Comparison of ENCODE assay signal across 20 mouse cellular contexts in the genomic region with DNA sequence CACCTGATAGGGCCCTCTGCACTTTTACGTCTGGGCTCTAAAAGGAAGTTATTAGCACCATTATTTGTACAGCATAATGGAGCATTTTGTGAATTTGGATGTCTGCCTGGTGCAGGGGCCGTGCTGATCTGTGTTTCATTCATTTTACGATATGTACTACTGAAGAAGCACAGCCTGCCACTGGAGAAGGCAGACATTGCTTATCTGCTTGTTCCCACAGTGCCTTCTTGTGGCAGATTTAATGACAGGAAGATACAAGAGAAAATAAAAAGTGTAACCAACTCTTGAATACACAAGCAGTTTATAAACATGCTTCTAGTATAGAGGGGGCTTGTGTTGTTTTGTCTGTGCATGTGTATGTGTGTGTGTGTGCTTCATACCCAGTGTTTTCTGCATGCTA. TPM values are rescaled to one million over a fixed set of nuclear protein-coding genes. Genes with fewer than 3 reads are reported as not detected.
DNase-seq lines count a peak whose midpoint lies in the region; ATAC-seq and TF ChIP-seq lines count a peak whose summit lies in the region.
"Had no signal": no experiment of that assay in that cellular context is flagged by ENCODE, and none has a peak within 500 bp of the region (broad histone marks: within the 10 kb centered on the region; RNA-seq: fewer than 3 reads in every experiment).

No protein-coding gene starts in this region.

- peak; percentile 68 for TF ChIP-seq CTCF in lung, postnatal 0 days (IDR thresholded peaks at IDR 0.05)

- ATAC-seq in forebrain, embryonic 16.5 days, result 0 out of 2 replicates have a peak, but pooled peaks have one; percentile 49
- no peak for ATAC-seq in kidney, embryonic 15.5 days (replicated peaks; ENCODE audit: low FRiP score)
- no peak for ATAC-seq in lung, postnatal 0 days
- peak; percentile 50; the same call in 1 of the 2 replicates for ATAC-seq in megakaryocyte progenitor cell, adult 5-6 weeks (replicated peaks; ENCODE audit: poor library complexity)
- ATAC-seq in inflammation-experienced regulatory T-cells, adult 6 months, result no peak
- ATAC-seq: midbrain, embryonic 13.5 days had no signal

- H3K4me3 ChIP-seq in forebrain, embryonic 16.5 days (replicated peaks; ENCODE audit: low read length), result no peak overlapping the region
- H3K4me3 ChIP-seq in forebrain, embryonic 10.5 days, result no peak overlapping the region
- H3K4me3 ChIP-seq in kidney, embryonic 15.5 days (replicated peaks), result no peak overlapping the region
- no peak overlapping the region for H3K4me3 ChIP-seq in lung, postnatal 0 days (ENCODE audit: low read depth, low read length)
- H3K4me3 ChIP-seq: midbrain, embryonic 13.5 days had no signal

- DNase-seq in forebrain, embryonic 10.5 days (ENCODE audit: extremely low spot score, low spot score), result no peak
- DNase-seq in kidney, postnatal 10 days, result peak; percentile 17
- DNase-seq in lung, postnatal 0 days (ENCODE audit: low spot score), result peak; percentile 64
- DNase-seq in lung, postnatal 36 days, result no peak
- DNase-seq: adrenal gland, postnatal 36 days; B cell, adult 2 months; cerebellum, postnatal 36 days; heart, adult 18-20 months; right cerebral cortex, postnatal 25 days; thymus, adult 2 months had no signal

- H3K36me3 ChIP-seq in forebrain, embryonic 16.5 days (ENCODE audit: control insufficient read depth, insufficient read depth), result peaks cover 2% of the 10 kb centered on the region
- H3K36me3 ChIP-seq in forebrain, embryonic 10.5 days (replicated peaks), result peaks cover 79% of the 10 kb centered on the region
- peaks cover 54% of the 10 kb centered on the region for H3K36me3 ChIP-seq in kidney, embryonic 15.5 days
- H3K36me3 ChIP-seq in lung, postnatal 0 days (ENCODE audit: insufficient read depth, low read length), result no peaks in the 10 kb centered on the region

- H3K9me3 ChIP-seq in forebrain, embryonic 16.5 days (ENCODE audit: control insufficient read depth, low read length), result no peaks in the 10 kb centered on the region
- no peaks in the 10 kb centered on the region for H3K9me3 ChIP-seq in forebrain, embryonic 10.5 days
- H3K9me3 ChIP-seq in kidney, embryonic 15.5 days (replicated peaks), result no peaks in the 10 kb centered on the region
- no peaks in the 10 kb centered on the region for H3K9me3 ChIP-seq in lung, postnatal 0 days (ENCODE audit: low read length)
- H3K9me3 ChIP-seq: midbrain, embryonic 13.5 days had no signal

- H3K27ac ChIP-seq in forebrain, embryonic 16.5 days (ENCODE audit: low read length), result no peak overlapping the region
- H3K27ac ChIP-seq in forebrain, embryonic 10.5 days, result no peak overlapping the region
- no peak overlapping the region for H3K27ac ChIP-seq in kidney, embryonic 15.5 days
- no peak overlapping the region for H3K27ac ChIP-seq in lung, postnatal 0 days (ENCODE audit: low read length)
- H3K27ac ChIP-seq: midbrain, embryonic 13.5 days had no signal

- no peak overlapping the region for H3K4me2 ChIP-seq in forebrain, embryonic 16.5 days (ENCODE audit: low read length)
- no peak overlapping the region for H3K4me2 ChIP-seq in kidney, embryonic 15.5 days
- H3K4me2 ChIP-seq in lung, postnatal 0 days (replicated peaks; ENCODE audit: low read depth, low read length), result no peak overlapping the region
- H3K4me2 ChIP-seq: midbrain, embryonic 13.5 days had no signal

- H3K9ac ChIP-seq in forebrain, embryonic 16.5 days (replicated peaks; ENCODE audit: low read depth, low read length), result no peak overlapping the region
- no peak overlapping the region for H3K9ac ChIP-seq in kidney, embryonic 15.5 days
- no peak overlapping the region for H3K9ac ChIP-seq in lung, postnatal 0 days (replicated peaks; ENCODE audit: low read depth)
- H3K9ac ChIP-seq: midbrain, embryonic 13.5 days had no signal

- 46% methylated on average over 3 of the region's 3 CpGs for WGBS in forebrain, embryonic 16.5 days
- WGBS in forebrain, embryonic 10.5 days, result 88% methylated on average over 3 of the region's 3 CpGs
- WGBS in kidney, embryonic 15.5 days, result 45% methylated on average over 3 of the region's 3 CpGs
- WGBS in lung, postnatal 0 days, result 55% methylated on average over 3 of the region's 3 CpGs

- no peak for TF ChIP-seq EP300 in lung, postnatal 0 days (IDR thresholded peaks at IDR 0.05)

- H3K4me1 ChIP-seq in forebrain, embryonic 16.5 days (replicated peaks; ENCODE audit: control insufficient read depth, insufficient read depth, low read length), result 0 out of 2 replicates have a peak, but pooled peaks cover 2% of the 10 kb centered on the region
- H3K4me1 ChIP-seq in forebrain, embryonic 10.5 days, result no peaks in the 10 kb centered on the region
- H3K4me1 ChIP-seq in kidney, embryonic 15.5 days, result no peaks in the 10 kb centered on the region
- H3K4me1 ChIP-seq in lung, postnatal 0 days (ENCODE audit: insufficient read depth, low read depth, low read length), result no peaks in the 10 kb centered on the region
- H3K4me1 ChIP-seq: midbrain, embryonic 13.5 days had no signal

- no peaks in the 10 kb centered on the region for H3K27me3 ChIP-seq in forebrain, embryonic 16.5 days (replicated peaks; ENCODE audit: control insufficient read depth, insufficient read depth, low read length)
- H3K27me3 ChIP-seq in forebrain, embryonic 10.5 days (ENCODE audit: poor library complexity, severe bottlenecking), result no peaks in the 10 kb centered on the region
- H3K27me3 ChIP-seq in kidney, embryonic 15.5 days, result no peaks in the 10 kb centered on the region
- H3K27me3 ChIP-seq in lung, postnatal 0 days (replicated peaks; ENCODE audit: insufficient read depth, low read length), result no peaks in the 10 kb centered on the region
- H3K27me3 ChIP-seq: midbrain, embryonic 13.5 days had no signal

RNA-seq across cellular contexts. Expression of gene Brca2, which starts 29.2 kb away (rescaled TPM):
- 11.3 and 16.5 TPM in 2 replicates for polyA plus RNA-seq in forebrain, embryonic 16.5 days (2015; fragmentation: Nextera tagmentation; extraction: Ambion mirVana)
- polyA plus RNA-seq in forebrain, embryonic 10.5 days (2016; fragmentation: Nextera tagmentation; extraction: Ambion mirVana), result 43.3 and 44.0 TPM in 2 replicates
- polyA plus RNA-seq in kidney, embryonic 15.5 days (2015; fragmentation: Nextera tagmentation; extraction: Ambion mirVana), result 24.0 and 27.4 TPM in 2 replicates
- 5.3 and 6.5 TPM in 2 replicates for polyA plus RNA-seq in lung, postnatal 0 days (2015; fragmentation: Nextera tagmentation; extraction: Ambion mirVana)
- total RNA-seq in megakaryocyte progenitor cell, adult 5-6 weeks (2015), result 36.1 and 52.9 TPM in 2 replicates
- 37.4 and 45.7 TPM in 2 replicates for total RNA-seq in megakaryocyte progenitor cell, adult 5-6 weeks (2017)
- polyA plus RNA-seq in inflammation-experienced regulatory T-cells, adult 6 months (2017; shearing (Covaris generic)), result 1 to 10 TPM; 7.1 to 9.2 (median 8.4) TPM

RNA-seq across cellular contexts. Expression of gene Zar1l, which starts 33.7 kb away (rescaled TPM):
- not detected in 2 replicates for polyA plus RNA-seq in forebrain, embryonic 16.5 days (2015; fragmentation: Nextera tagmentation; extraction: Ambion mirVana)
- not detected in 2 replicates for polyA plus RNA-seq in forebrain, embryonic 10.5 days (2016; fragmentation: Nextera tagmentation; extraction: Ambion mirVana)
- polyA plus RNA-seq in kidney, embryonic 15.5 days (2015; fragmentation: Nextera tagmentation; extraction: Ambion mirVana), result not detected in 2 replicates
- not detected in 2 replicates for polyA plus RNA-seq in lung, postnatal 0 days (2015; fragmentation: Nextera tagmentation; extraction: Ambion mirVana)
- not detected in 2 replicates for total RNA-seq in megakaryocyte progenitor cell, adult 5-6 weeks (2015)
- total RNA-seq in megakaryocyte progenitor cell, adult 5-6 weeks (2017), result not detected in 2 replicates
- not detected for polyA plus RNA-seq in inflammation-experienced regulatory T-cells, adult 6 months (2017; shearing (Covaris generic))
- total RNA-seq: adrenal gland, postnatal 36 days; ES-E14; gastrocnemius, adult 18-20 months; heart, adult 18-20 months; heart, postnatal 25 days; liver, adult 2 months had no signal
- polyA plus RNA-seq: liver, adult 2 months; midbrain, embryonic 13.5 days; neural tube, embryonic 11.5 days; thymus, adult 2 months had no signal

RNA-seq across cellular contexts. Expression of gene N4bp2l1, which starts 45.4 kb away (rescaled TPM):
- polyA plus RNA-seq in forebrain, embryonic 16.5 days (2015; fragmentation: Nextera tagmentation; extraction: Ambion mirVana), result 12.3 and 12.9 TPM in 2 replicates
- 2.6 and 3.0 TPM in 2 replicates for polyA plus RNA-seq in forebrain, embryonic 10.5 days (2016; fragmentation: Nextera tagmentation; extraction: Ambion mirVana)
- polyA plus RNA-seq in kidney, embryonic 15.5 days (2015; fragmentation: Nextera tagmentation; extraction: Ambion mirVana), result 4.5 and 5.9 TPM in 2 replicates
- 14.0 and 15.2 TPM in 2 replicates for polyA plus RNA-seq in lung, postnatal 0 days (2015; fragmentation: Nextera tagmentation; extraction: Ambion mirVana)
- total RNA-seq in megakaryocyte progenitor cell, adult 5-6 weeks (2015), result 22.3 and 28.9 TPM in 2 replicates
- total RNA-seq in megakaryocyte progenitor cell, adult 5-6 weeks (2017), result 27.4 and 27.6 TPM in 2 replicates
- polyA plus RNA-seq in inflammation-experienced regulatory T-cells, adult 6 months (2017; shearing (Covaris generic)), result 10 to 100 TPM; 46.9 to 61.2 (median 57.9) TPM

Comparison
In these comparisons a context has a peak if more than half of its experiments do, and no peak if none do; other contexts are left out.
1. DNase-seq: peak in kidney, postnatal 10 days (single experiment) and lung, postnatal 0 days (single experiment); none in forebrain, embryonic 10.5 days (single experiment) and lung, postnatal 36 days (single experiment).
2. ATAC-seq: peak in forebrain, embryonic 16.5 days (single experiment) and megakaryocyte progenitor cell, adult 5-6 weeks (single experiment); none in kidney, embryonic 15.5 days (single experiment), lung, postnatal 0 days (single experiment) and inflammation-experienced regulatory T-cells, adult 6 months (single experiment).